Mouse (Mus musculus): Measurements from ENCODE around the gene Gm21258.
"Not testable (repeated sequence)": the region's sequence is repeated elsewhere in the genome, so short reads cannot be mapped to it uniquely, and the experiment has no call there.

Gm21258 gene

DNA sequence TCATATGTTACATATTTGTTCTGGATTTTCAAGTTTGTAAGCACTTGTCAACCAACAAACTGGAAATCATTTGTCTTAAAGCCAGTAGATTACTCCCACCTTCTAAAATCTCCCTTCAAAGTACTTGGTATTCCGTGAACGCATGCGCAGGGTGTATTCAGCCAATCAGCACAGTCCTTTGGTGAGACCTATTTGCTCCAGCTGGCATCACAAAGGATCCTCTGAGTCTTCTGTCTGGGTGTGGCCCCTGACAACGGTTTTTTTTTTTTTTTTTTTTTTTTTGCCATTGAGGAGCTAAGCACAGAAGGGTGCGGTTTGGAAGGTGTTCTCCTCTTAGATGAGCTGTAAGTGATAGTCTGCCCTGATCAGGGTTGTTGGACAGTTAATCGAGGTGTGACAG lies at the start of gene Gm21258:
Gene Gm21258, plus strand, starts transcription at position 301 of the 400 bp plus-strand sequence.
- DNase-seq: not testable (repeated sequence)

All from right cerebral cortex, postnatal 25 days (tissue).